Mouse (Mus musculus) adrenal gland, postnatal 36 days (tissue): ENCODE results near the gene 2010003K11Rik. TPM values are rescaled to one million over a fixed set of nuclear protein-coding genes. Genes with fewer than 3 reads are reported as not detected.

Source experiments
- DNase-seq, 2 experiments: peaks; one replicate each; pipeline ENCODE4 v3.0.0; 2021; ENCODE audit warnings: mixed read lengths in 1 of 2
- long read RNA-seq, 2 experiments: library from polyadenylated mRNA; stranded (forward); transcript quantifications; one replicate each; pipeline ENCODE4 v2.0.0; 2021; ENCODE audit warnings: borderline sequencing depth in 2 of 2
- total RNA-seq, 2 experiments: library from RNA; stranded (reverse); gene quantifications; 2 replicates each; pipeline ENCODE4 v1.2.3; 2021

Gene 2010003K11Rik
- 10 to 100 TPM; 25.2 to 36.9 TPM for total RNA-seq
- long read RNA-seq, experiment 1, transcript 2010003K11Rik-201 (2 exons, 1,167 nt): major isoform, 40 of 48 reads
- long read RNA-seq, experiment 1, partial matches to known transcripts: 0 of 48 reads
- long read RNA-seq, experiment 1, other reads (novel, unspliced or antisense): 8 of 48 reads
- long read RNA-seq, experiment 2, transcript 2010003K11Rik-201 (2 exons, 1,167 nt): major isoform, 32 of 36 reads
- long read RNA-seq, experiment 2, partial matches to known transcripts: 0 of 36 reads
- long read RNA-seq, experiment 2, other reads (novel, unspliced or antisense): 4 of 36 reads

GRCm38 (mm10) chr19:4498062-4498933 is at the start of gene 2010003K11Rik:
Gene 2010003K11Rik (minus strand): TSS chr19:4498583.
- DNase-seq: peak; percentile 82 to 90

- no peak for DNase-seq
These were observed 49.4 kb upstream of the 2010003K11Rik start for GRCm38 (mm10) chr19:4547801-4548200.

GRCm38 (mm10) chr19:4545841-4546240 is 47.5 kb upstream of the 2010003K11Rik start:
- no peak for DNase-seq

- DNase-seq: no peak
These were observed 46.7 kb upstream of the 2010003K11Rik start for GRCm38 (mm10) chr19:4545091-4545490.

- DNase-seq: no peak
These were observed 43.7 kb upstream of the 2010003K11Rik start for GRCm38 (mm10) chr19:4542081-4542480.

- DNase-seq: no peak
These were observed 42.6 kb upstream of the 2010003K11Rik start for GRCm38 (mm10) chr19:4540992-4541391.

GRCm38 (mm10) chr19:4540263-4540662 is 41.9 kb upstream of the 2010003K11Rik start:
- DNase-seq: no peak

- DNase-seq: peak; percentile 85 to 87
These were observed 38.2 kb upstream of the 2010003K11Rik start for GRCm38 (mm10) chr19:4536606-4537005.

- DNase-seq: no peak
These were observed 37.5 kb upstream of the 2010003K11Rik start for GRCm38 (mm10) chr19:4535922-4536321.

- no peak for DNase-seq
These were observed 36.3 kb upstream of the 2010003K11Rik start for GRCm38 (mm10) chr19:4534646-4535045.

GRCm38 (mm10) chr19:4521426-4522050 is 23.2 kb upstream of the 2010003K11Rik start:
- peak in 1 of 2 experiments; percentile 31 for DNase-seq

GRCm38 (mm10) chr19:4517483-4517882 is 19.1 kb upstream of the 2010003K11Rik start:
- DNase-seq: peak; percentile 66 to 73

GRCm38 (mm10) chr19:4516288-4516687 is 17.9 kb upstream of the 2010003K11Rik start:
- DNase-seq: no peak

- peak in 1 of 2 experiments; percentile 29 for DNase-seq
These were observed 17.4 kb upstream of the 2010003K11Rik start for GRCm38 (mm10) chr19:4515746-4516145.

GRCm38 (mm10) chr19:4513236-4513858 is 15.0 kb upstream of the 2010003K11Rik start:
- no peak for DNase-seq

GRCm38 (mm10) chr19:4511116-4511841 is 12.9 kb upstream of the 2010003K11Rik start:
- DNase-seq: peak; percentile 49 to 55

- peak; percentile 98 to 99 for DNase-seq
These were observed 11.9 kb upstream of the 2010003K11Rik start, which contains the start of gene Pcx for GRCm38 (mm10) chr19:4509986-4510963. Gene Pcx (plus strand): TSS chr19:4510472.

- DNase-seq: no peak
These were observed 9.4 kb upstream of the 2010003K11Rik start for GRCm38 (mm10) chr19:4507746-4508145.

- DNase-seq: no peak
These were observed 6.4 kb upstream of the 2010003K11Rik start for GRCm38 (mm10) chr19:4504830-4505229.

- DNase-seq: no peak
These were observed 4.3 kb upstream of the 2010003K11Rik start for GRCm38 (mm10) chr19:4502701-4503100.
